Mouse (Mus musculus): ENCODE data around the gene Hspa4l. TPM values are rescaled to one million over a fixed set of nuclear protein-coding genes. Genes with fewer than 3 reads are reported as not detected.

Gene Hspa4l
- polyA plus RNA-seq (2015; fragmentation: Nextera tagmentation; extraction: Ambion mirVana) = 55.6 and 60.1 TPM in 2 replicates

DNA sequence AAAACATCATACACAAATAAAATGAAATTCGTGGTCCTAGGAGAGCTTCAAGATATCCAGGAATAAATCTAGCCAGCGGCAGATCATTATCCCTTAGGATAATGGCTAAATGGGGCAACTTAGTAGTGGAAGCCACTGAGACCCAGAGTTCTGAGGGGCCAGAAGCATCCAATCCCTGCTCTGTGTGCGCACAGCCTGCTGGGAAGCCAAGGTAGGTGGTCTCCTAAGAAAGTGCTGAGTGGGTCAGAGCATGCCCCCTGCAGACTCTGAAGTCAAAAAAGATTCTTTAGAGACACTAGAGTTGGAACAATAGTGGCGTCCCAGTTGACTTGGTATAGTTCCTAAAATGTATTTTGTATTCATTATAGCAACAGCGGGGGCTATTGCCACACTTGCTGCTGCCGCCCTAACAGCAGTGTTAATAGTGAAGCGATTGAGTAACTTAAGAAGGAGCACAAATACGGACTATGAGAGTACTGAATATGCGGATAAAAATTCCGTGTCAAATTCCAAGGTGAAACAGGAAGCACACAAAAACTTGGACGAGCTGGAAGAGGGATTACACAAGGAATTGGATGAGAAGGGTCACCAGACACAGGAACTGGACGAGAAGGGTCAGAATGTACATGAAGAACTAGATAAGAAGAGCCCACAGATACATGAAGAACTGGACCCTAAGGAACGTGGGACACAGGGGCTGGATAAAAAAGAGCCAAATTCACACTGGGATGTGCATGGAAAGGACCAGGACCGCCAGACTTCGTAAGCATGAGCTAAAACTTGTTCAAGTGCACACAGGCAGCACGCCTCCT is at the start of gene Hspa4l:
Gene Hspa4l, plus strand, starts transcription at position 472 of the 812 bp plus-strand sequence.
- ATAC-seq = no peak
- peak within 1 kb of the TSS; percentile 82 for H3K4me3 ChIP-seq (replicated peaks)
- no peaks in the 10 kb centered on the region for H3K36me3 ChIP-seq
- H3K4me2 ChIP-seq (replicated peaks) = peak within 1 kb of the TSS; percentile 77
- 14% methylated on average over 16 of the region's 16 CpGs for WGBS
- peak within 1 kb of the TSS; percentile 87 for H3K9ac ChIP-seq (replicated peaks)
- H3K9me3 ChIP-seq = no peaks in the 10 kb centered on the region
- peak within 1 kb of the TSS; percentile 93 for H3K27ac ChIP-seq
- H3K27me3 ChIP-seq = 0 out of 2 replicates have a peak, but pooled peaks cover 3% of the 10 kb centered on the region
- peaks cover 19% of the 10 kb centered on the region for H3K4me1 ChIP-seq (replicated peaks)

DNA sequence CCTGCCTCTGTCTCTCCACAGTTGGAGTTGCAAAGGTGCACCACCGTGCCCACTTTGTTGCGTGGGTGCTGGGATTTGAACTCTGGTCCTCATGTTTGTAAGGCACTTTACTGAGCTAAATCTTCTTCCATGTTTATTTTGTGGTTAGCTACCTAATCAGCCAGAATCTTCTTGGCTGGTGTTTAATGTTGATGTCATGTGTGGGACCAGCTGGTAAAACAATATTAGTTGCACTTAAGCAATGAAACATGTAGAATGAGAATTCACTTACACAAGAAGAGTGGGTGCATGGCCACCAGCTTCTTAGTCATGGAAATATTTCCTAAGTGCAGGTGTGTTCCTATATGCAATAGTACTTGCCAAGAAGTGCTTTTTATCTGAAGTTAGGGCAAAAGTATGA is 49.1 kb upstream of the Hspa4l start:
- Histone ChIP-seq H3K4me2 (replicated peaks) (no peak overlapping the region), H3K4me1 (replicated peaks) (peaks cover 5% of the 10 kb centered on the region; the same call in 1 of the 2 replicates), H3K9ac (replicated peaks) (no peak overlapping the region), H3K4me3 (replicated peaks) (no peak overlapping the region), H3K27ac (no peak overlapping the region), H3K36me3 (peaks cover 24% of the 10 kb centered on the region), H3K27me3 (no peaks in the 10 kb centered on the region), H3K9me3 (no peaks in the 10 kb centered on the region)
- no peak for ATAC-seq
- 93% methylated on average over 2 of the region's 2 CpGs for WGBS

DNA sequence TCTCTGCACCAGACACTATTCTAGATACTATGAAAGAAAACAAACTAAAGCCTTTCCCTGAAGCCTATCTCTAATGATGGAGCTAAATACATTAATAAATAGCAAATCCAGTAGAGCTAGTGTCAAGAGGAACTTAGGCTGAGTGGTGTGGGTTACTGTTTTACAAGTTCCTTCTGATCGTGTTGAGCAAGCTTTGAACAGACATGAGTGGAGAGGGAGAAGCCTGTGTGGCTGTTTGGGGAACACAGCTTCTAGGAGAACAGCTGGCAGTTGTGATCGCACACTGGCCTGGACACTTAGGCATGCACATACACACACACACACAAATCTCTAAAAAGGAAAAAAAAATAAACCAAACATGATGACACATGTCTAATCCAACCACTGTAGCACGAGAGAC is 45.5 kb upstream of the Hspa4l start:
- Histone ChIP-seq H3K36me3 (peaks cover 26% of the 10 kb centered on the region), H3K9me3 (no peaks in the 10 kb centered on the region), H3K27me3 (no peaks in the 10 kb centered on the region), H3K4me3 (replicated peaks) (no peak overlapping the region), H3K9ac (replicated peaks) (no peak overlapping the region), H3K4me1 (replicated peaks) (no peaks in the 10 kb centered on the region), H3K27ac (no peak overlapping the region), H3K4me2 (replicated peaks) (no peak overlapping the region)
- no peak for ATAC-seq
- 85% methylated on average over 3 of the region's 3 CpGs for WGBS

DNA sequence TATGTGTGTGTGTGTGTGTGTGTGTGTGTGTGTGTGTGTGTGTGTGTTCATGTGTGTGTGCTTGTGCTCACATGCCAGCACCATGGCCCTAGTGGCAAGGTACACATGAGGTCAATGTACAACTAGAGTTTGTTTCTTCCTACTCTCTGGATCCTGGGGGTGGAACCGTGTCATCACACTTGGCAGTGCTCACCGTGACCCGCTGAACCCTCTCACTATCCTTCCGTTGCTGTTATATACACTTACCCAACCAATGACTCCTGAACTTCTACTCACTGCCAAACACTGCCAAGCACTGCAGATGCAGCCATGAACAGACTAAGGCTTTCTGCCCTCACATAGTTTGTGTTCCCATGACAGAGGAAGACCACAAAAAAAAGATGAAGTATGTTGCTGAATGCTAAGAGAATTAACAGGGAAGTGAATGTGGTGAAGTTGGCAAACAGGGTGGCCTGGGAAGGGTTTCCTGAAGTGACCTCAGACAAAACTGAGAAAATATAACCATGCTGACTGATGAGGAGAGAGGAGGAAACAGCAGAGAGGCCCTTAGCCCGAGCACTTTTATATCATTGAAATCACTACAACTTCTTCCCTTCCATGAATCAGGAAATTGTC is 39.4 kb upstream of the Hspa4l start:
- Histone ChIP-seq H3K9me3 (0 out of 2 replicates have a peak, but pooled peaks cover 4% of the 10 kb centered on the region), H3K27me3 (no peaks in the 10 kb centered on the region), H3K4me1 (replicated peaks) (no peaks in the 10 kb centered on the region), H3K4me2 (replicated peaks) (no peak overlapping the region), H3K36me3 (peaks cover 4% of the 10 kb centered on the region; the same call in 1 of the 2 replicates), H3K4me3 (replicated peaks) (no peak overlapping the region), H3K9ac (replicated peaks) (no peak overlapping the region), H3K27ac (no peak overlapping the region)
- WGBS = 87% methylated on average over 5 of the region's 5 CpGs
- ATAC-seq = no peak

DNA sequence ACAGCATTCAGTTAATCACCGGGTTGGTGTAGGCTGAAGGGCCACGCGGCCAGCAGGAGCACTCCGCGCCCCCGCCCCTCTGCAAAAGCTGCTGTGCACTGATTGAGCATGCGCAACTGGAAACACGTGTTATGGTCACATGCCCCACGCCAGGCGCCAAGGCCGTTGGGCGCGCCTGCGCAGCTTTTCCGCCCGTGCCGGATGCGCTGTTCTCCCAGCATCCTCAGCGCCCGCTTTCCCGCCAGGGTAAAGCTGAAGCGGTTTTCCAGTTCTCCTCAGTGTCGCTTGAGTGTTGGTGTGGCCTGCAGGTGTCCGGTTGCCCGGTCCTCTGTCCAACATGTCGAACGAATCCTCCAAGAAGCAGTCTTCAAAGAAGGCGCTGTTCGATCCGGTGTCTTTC is 35.6 kb upstream of the Hspa4l start, which contains the start of gene Slc25a31:
Gene Slc25a31, plus strand, starts transcription at position 201 of the 400 bp plus-strand sequence.
- Histone ChIP-seq H3K27me3 (no peaks in the 10 kb centered on the region), H3K4me3 (replicated peaks) (no peak within 1 kb of the TSS), H3K4me1 (replicated peaks) (no peaks in the 10 kb centered on the region), H3K27ac (no peak within 1 kb of the TSS), H3K9ac (replicated peaks) (no peak within 1 kb of the TSS), H3K4me2 (replicated peaks) (no peak within 1 kb of the TSS), H3K36me3 (no peaks in the 10 kb centered on the region; the same call in 1 of the 2 replicates), H3K9me3 (0 out of 2 replicates have a peak, but pooled peaks cover 4% of the 10 kb centered on the region)
- WGBS = 92% methylated on average over 30 of the region's 30 CpGs
- no peak for ATAC-seq

DNA sequence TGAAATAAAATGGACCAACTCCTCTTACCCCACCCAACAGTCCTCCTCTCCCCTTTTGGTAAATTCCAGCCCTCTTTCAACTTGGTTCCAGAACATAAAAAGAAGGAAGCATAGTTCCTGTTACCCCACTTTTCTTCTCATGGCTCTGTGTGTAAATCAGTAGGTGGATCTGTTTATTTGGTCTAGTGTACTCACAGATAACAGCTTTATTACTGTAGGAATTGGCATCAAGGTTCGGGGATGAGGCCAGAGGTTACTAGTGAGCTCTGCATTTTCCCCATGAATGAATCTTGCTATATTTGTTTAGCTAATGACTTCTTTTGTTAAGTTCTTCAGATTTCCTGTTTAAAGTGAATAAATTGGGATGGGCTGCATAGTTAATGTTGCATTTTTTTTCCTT is 28.2 kb upstream of the Hspa4l start:
- 63% methylated on average over 1 of the region's 1 CpGs for WGBS
- no peak for ATAC-seq
- Histone ChIP-seq H3K27me3 (no peaks in the 10 kb centered on the region), H3K4me1 (replicated peaks) (no peaks in the 10 kb centered on the region), H3K27ac (no peak overlapping the region), H3K36me3 (no peaks in the 10 kb centered on the region), H3K4me3 (replicated peaks) (no peak overlapping the region), H3K4me2 (replicated peaks) (no peak overlapping the region), H3K9ac (replicated peaks) (no peak overlapping the region), H3K9me3 (no peaks in the 10 kb centered on the region)

DNA sequence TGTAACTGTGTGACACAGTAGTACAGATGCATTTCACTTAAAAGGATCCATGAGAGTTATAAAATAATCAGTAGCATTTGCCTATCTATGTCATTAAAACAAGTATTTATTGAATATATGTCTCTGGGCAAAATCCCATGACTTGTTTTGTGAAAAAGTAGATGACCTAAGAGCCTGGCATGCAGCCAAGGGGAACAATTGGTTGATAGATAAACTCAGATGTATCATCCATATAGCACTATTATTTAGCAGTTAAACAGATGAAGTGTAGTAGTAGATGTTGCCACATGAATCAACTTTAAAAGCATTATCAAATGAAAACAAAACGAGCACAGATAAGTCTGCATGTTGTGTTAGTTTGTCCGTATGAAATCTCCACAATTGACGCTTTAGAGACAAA is 25.3 kb upstream of the Hspa4l start:
- WGBS = 94% methylated on average over 3 of the region's 3 CpGs

DNA sequence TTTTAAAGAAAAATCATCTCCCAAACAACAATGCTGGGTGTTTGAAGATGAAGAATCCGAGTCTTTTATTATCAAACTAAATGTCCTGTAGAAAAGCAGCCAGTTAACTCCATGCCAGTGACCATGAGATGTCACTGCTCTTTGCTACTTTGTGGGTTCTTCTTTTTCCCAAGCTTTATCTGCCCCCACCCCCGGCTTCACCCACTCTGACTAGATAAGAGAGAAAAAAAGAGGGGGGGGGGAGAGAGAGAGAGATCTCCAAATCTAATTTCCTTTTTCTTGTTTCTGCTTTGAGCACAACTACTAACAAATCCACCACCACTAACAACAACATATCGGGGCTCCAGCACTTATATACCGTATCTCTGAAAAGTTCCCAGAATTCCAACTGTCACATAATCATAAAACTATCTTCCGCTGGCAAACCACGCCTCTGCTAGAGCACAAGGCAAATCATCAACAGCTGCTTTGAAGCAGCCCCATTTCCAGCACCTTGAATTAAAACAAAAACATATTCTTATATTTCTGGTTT is 5.8 kb upstream of the Hspa4l start:
- no peak overlapping the region for H3K9ac ChIP-seq (replicated peaks)
- no peak overlapping the region for H3K4me2 ChIP-seq (replicated peaks)
- no peaks in the 10 kb centered on the region for H3K9me3 ChIP-seq
- no peak overlapping the region for H3K27ac ChIP-seq
- 84% methylated on average over 6 of the region's 6 CpGs for WGBS
- no peaks in the 10 kb centered on the region for H3K36me3 ChIP-seq
- H3K4me3 ChIP-seq (replicated peaks) = no peak overlapping the region
- H3K27me3 ChIP-seq = 0 out of 2 replicates have a peak, but pooled peaks cover 3% of the 10 kb centered on the region
- no peaks in the 10 kb centered on the region for H3K4me1 ChIP-seq (replicated peaks)
- ATAC-seq = no peak

More for the DNA sequence above, 25.3 kb upstream of the Hspa4l start:
- H3K9me3 ChIP-seq = no peaks in the 10 kb centered on the region
- H3K36me3 ChIP-seq = no peaks in the 10 kb centered on the region
- no peak overlapping the region for H3K4me2 ChIP-seq (replicated peaks)
- no peak overlapping the region for H3K27ac ChIP-seq
- no peaks in the 10 kb centered on the region for H3K4me1 ChIP-seq (replicated peaks)
- H3K27me3 ChIP-seq = no peaks in the 10 kb centered on the region
- no peak overlapping the region for H3K4me3 ChIP-seq (replicated peaks)
- ATAC-seq = no peak
- H3K9ac ChIP-seq (replicated peaks) = no peak overlapping the region

DNA sequence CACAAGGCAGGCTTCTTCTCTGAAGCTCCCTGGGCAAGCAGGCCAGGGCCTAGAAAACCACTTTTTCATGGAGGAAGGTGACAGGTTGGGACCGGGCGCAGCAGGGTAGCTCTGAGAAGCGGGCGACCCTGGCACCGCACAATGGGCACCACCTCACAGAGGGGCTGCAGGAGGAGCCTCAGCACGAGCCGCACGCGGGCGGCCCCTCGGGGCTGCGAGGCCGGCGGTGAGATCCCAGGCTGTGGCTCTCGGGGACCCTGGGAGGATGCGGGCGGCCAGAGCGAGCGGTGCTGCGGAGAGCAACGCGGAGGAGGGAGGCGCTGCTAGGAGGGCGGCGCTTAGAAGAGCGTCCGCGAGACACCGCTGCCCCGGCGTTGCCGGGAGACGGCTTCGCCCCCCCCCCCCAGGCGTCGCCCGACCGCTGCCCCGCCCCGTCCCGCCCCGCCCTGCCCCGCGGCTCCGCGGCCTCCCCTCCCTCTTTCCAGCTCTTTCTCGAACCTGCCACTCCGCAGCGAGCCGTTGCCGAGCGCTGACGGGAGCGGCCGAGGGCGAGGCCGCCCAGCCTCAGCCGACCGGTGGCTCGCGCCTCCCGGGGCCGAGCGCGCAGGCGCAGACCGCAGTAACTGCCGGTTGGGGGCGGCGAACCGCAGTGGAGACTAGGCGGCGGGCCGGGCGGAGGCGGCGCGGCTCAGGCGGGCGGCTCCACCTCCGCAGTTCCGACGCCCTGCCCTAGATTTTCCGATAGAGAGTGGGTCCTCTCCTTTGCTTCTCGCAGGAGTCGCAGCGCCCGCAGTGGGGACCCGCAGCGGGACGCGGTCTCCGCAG is 753 bp downstream of the Hspa4l start:
- Histone ChIP-seq H3K27ac (peak overlapping the region; percentile 93), H3K27me3 (0 out of 2 replicates have a peak, but pooled peaks cover 3% of the 10 kb centered on the region), H3K4me1 (replicated peaks) (peaks cover 19% of the 10 kb centered on the region), H3K4me2 (replicated peaks) (peak overlapping the region; percentile 77), H3K9ac (replicated peaks) (peak overlapping the region; percentile 87), H3K4me3 (replicated peaks) (peak overlapping the region; percentile 82), H3K36me3 (no peaks in the 10 kb centered on the region), H3K9me3 (no peaks in the 10 kb centered on the region)
- ATAC-seq = peak; percentile 97
- under 1% methylated on average over 33 of the region's 93 CpGs for WGBS

DNA sequence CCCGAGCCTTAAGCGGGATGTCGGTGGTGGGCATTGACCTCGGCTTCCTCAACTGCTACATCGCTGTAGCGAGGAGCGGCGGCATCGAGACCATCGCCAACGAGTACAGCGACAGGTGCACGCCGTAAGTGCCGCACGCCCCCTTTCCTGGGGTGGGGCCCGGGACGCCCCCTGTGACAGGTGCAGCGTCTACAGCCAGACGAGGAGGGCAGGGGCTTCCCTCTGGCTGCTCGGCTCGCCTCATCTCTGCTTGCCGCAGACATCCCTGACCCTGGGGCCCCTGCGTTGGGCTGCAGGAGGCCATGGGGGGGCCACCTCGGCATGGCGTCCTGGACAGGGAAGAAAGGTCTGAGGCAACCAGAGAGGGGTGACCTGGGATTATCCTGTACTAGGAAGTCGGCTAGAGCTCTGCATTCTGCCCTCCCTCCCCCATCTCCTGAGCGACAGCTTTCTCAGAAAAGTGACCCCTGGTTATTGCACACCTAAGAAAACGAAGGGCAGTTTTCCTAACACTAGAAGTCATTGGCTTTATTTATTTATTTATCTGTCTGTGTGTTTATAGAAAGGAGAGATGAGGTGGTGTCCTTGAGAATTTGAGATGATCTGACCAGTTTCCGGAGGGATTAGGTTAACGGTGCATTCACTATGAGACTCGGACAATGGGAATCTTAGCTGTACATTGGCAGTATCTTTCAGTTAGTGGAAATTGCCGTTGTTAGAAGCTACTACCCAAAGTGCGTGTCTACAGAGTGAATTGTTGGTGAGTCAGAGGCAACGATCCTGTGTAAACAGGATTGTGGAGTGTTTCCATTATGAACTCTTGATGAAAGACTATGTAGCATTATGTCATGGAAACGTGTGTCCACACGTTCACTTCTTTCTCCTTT is 1.6 kb downstream of the Hspa4l start:
- Histone ChIP-seq H3K4me1 (replicated peaks) (peaks cover 19% of the 10 kb centered on the region), H3K9me3 (no peaks in the 10 kb centered on the region), H3K27ac (peak overlapping the region; percentile 93), H3K36me3 (no peaks in the 10 kb centered on the region), H3K9ac (replicated peaks) (peak overlapping the region; percentile 87), H3K4me2 (replicated peaks) (peak overlapping the region; percentile 77), H3K27me3 (0 out of 2 replicates have a peak, but pooled peaks cover 3% of the 10 kb centered on the region), H3K4me3 (replicated peaks) (peak overlapping the region; percentile 82)
- no peak for ATAC-seq
- WGBS = under 1% methylated on average over 37 of the region's 37 CpGs

DNA sequence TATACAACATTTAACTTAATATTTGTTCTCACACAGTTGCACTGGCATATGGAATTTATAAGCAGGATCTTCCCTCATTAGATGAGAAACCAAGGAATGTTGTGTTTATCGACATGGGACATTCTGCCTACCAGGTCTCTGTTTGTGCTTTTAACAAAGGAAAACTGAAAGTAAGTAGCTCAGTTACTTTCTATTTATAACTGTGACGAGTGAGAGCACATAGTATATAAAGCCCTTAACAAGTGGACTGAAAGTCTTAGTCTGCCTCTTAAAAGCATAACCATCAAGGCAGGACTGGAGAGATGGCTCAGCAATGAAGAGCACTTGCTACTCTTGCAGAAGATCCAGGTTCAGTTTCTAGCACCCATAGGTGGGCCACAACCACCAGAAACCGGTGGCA is 16.5 kb downstream of the Hspa4l start:
- peaks cover 61% of the 10 kb centered on the region for H3K36me3 ChIP-seq
- 91% methylated on average over 3 of the region's 3 CpGs for WGBS

More for the DNA sequence above, 16.5 kb downstream of the Hspa4l start:
- Histone ChIP-seq H3K9me3 (no peaks in the 10 kb centered on the region), H3K4me1 (replicated peaks) (no peaks in the 10 kb centered on the region), H3K9ac (replicated peaks) (no peak overlapping the region), H3K4me3 (replicated peaks) (no peak overlapping the region), H3K27ac (no peak overlapping the region), H3K27me3 (no peaks in the 10 kb centered on the region), H3K4me2 (replicated peaks) (no peak overlapping the region)
- no peak for ATAC-seq

All from midbrain, embryonic 13.5 days (tissue).